Mouse (Mus musculus) ovary, adult 18-20 months (tissue): Measurements from ENCODE around the gene Pole2.
A peak's percentile ranks its signal among the peaks of the same experiment; 100 is the strongest.

Experiments
- DNase-seq: peaks from one replicate; pipeline ENCODE4 v3.0.0; 2022; ENCODE audit warnings: low spot score, mixed read lengths

The Pole2 gene

GRCm38 (mm10) chr12:69227776-69228466 is at the start of gene Pole2:
Gene Pole2, minus strand, starts transcription at chr12:69228195.
- DNase-seq: peak; percentile 73

DNA sequence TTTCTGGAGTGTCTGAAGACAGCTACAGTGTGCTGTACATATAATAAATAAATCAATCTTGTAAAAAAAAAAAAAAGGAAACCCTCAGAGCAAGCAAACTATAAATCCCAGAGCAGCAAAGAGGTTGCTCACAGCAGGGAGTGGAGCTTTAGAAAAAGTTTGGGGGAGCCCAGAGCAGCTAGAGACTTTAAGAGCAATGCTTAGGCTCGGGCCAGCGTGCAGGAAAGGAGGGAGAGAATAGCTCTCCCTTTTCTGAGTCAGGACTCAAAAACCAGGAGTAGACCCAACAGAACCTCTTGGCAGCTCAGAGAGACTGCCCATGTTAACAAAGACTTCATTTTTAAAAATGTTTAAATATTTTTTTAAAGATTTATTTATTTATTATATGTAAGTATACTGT is 41.0 kb upstream of the Pole2 start:
- no peak for DNase-seq

- DNase-seq: no peak
These were observed 40.1 kb upstream of the Pole2 start for GRCm38 (mm10) chr12:69267956-69268632.

DNA sequence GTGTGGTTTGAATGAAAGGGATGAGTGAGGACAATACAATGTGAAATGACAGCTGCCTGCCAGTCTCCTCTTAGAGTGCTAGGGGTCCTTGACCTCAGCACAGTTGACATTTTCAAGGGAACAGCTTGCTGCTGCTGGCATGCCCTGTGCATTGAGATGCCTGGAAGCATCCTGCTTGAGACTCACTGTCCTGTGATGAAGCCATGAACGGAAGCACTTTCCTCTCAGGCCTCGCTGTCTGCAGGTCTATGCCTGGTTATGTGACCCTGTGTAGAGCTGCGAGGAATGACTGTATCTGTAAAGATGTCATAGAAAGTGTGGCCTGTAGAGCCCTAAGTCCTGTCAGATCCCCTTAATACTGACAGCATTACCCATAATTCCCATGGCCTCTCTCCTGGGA is 37.0 kb upstream of the Pole2 start:
- no peak for DNase-seq

DNA sequence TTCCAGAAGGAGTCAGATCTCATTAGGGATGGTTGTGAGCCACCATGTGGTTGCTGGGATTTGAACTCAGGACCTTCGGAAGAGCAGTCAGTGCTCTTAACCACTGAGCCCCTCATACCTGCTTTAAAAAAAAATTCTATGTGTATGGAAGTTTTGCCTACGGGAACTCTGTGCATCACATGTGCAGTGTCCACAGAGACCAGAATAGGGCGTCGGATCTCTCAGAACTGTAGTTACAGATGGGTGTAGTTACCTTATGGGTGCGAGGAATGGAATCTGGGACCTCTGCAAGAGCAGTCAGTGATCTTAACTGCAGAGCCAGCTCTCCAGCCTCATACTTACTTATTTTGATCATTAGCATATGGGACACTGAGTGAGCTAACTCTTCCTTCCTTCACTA is 34.3 kb upstream of the Pole2 start:
- DNase-seq: no peak

GRCm38 (mm10) chr12:69257836-69258235 is 29.8 kb upstream of the Pole2 start:
- no peak for DNase-seq

DNA sequence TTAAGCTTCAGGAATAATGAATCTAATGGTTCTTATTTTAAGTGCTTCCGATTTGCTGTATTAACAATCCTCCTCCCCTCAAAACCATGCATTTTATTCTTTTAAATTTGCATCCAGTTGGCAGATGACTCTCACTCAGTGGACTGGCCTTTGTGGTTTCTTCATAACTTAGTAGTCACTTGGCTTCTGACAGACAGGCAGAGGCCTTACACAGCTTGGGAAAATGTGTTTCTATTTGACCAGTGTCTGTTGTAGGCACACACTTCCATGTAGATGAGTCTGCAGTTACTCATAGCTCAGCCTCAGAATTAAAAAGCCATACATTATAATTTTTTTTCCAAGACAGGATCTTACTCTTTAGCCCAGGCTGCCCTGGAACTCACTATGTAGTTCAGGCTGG is 25.8 kb upstream of the Pole2 start:
- no peak for DNase-seq

DNA sequence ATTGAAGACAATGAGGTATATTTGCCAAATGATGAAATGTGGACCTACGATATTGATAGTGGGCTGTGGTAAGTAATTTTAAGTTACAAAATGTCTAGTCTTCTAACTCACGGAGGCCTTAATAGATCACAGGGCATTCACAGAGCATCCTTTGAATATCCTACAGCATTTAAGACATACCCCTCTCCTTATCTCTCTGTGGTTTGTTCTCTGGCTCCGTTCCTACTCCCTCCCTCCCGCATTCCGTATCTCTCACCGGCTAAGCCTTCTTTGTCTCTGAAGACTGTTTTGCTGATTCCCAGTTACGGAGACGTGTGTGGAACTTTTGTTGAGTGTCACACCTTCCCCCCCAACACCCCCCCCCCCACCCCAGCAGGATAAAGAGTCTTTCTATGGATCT is 22.8 kb upstream of the Pole2 start:
- no peak for DNase-seq

DNA sequence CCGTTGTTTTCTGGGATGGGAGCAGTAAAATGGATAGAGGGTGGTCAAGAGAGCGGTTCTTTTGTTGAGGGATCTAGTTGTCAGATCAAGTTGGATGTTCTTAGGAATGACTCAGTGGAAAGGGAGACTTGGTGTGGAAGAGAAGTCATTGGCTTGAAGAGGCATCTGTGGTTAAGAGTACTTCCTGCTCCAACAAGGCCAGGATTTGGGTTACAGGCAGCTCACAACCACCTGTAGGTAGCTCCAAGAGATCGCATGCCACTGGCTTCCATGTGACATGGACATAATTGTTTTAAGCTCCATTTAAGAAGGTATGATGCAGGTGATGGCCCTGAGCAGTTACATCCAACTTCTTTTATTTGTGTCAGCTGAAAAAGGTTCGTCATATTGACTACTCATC is 21.8 kb upstream of the Pole2 start:
- DNase-seq: no peak

DNA sequence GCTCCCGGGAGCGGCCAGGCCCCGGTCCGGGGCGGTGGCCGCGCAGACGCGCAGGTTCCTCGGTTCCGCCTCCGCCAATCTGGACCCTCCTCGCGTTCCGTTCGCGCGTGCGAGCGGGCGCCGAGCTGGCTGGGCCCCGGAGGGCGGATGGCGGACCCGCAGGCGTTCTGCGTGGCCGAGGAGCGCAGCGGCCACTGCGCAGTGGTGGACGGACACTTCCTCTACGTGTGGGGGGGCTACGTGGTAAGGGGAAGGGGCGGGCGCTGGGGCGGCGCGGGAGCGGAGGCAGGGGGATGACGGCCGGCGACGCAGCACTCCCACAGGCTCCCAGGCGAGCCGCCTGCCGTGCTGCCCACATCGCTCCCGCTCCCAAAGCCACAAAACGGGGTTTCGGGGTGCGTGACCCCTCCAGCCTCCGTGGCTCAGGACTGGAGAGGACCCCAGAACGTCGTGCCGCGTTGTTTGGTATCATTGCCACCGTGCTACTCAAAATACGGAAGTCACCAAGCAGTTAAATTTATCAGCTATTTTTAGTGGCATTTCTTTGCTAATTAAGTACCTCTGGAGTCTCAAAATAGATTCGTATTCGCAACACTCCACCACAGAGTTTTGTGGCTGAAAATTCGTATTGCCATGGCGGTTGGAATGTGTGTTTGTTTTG is 13.9 kb upstream of the Pole2 start:
- DNase-seq: peak; percentile 57

DNA sequence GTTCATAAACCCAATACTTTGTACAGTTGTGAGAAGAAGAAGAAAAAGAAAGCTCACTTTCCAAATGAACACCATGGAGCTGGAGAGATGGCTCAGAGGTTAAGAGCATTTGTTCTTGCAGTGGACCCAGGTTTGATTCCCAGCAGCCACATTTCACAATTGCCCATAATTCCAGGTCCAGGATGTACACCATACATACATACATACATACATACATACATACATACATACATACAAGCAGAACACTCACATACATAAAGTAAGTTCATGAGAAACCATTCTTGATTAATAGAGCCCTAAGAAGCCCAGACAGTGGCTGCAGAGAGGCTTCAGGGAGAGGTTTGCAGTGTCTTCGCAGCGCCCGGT is 13.4 kb upstream of the Pole2 start:
- no peak for DNase-seq

DNA sequence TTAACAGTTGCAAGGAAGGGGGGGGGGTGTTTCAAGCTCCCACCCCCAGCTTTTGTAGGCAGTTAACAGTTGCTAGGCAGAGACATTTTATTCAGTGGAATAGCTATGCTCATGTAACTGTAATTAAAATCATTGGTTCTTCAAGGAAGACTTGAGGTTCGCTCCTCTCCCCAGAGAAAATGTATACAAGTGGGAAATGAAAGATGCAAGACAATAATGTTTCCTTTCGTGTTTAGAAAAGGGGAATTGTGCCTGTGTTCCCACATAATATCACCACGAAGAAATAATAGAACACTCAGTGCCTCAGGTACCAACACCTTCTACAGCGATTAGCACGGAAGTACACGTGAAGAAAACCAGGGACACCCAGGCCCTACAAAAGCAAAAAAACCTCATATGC is 12.9 kb upstream of the Pole2 start, which contains the start of gene Klhdc1:
Gene Klhdc1 (plus strand): TSS at position 301 of the 400 bp plus-strand sequence.
- DNase-seq: no peak

GRCm38 (mm10) chr12:69238284-69238683 is 10.3 kb upstream of the Pole2 start:
- no peak for DNase-seq

DNA sequence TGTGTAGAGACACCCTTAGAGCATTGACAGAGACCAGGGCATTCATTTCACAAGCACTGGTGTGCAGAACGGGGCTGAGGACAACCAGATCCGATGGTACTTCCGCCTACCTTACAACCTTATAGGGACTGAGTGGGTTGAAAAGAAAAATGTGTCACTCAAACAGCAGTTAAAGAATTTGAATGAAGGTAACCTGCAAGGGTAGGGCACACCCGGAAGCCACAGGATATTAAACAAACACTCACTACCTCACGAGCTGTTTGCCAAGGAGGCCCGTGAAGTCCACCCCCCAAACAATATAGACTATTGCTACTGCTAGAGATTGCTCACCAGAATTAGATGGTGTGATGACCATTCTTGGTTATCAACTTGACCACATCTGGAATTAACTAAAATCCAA is 7.8 kb upstream of the Pole2 start:
- DNase-seq: no peak

- DNase-seq: no peak
These were observed 1.3 kb upstream of the Pole2 start for GRCm38 (mm10) chr12:69229251-69229650.

DNA sequence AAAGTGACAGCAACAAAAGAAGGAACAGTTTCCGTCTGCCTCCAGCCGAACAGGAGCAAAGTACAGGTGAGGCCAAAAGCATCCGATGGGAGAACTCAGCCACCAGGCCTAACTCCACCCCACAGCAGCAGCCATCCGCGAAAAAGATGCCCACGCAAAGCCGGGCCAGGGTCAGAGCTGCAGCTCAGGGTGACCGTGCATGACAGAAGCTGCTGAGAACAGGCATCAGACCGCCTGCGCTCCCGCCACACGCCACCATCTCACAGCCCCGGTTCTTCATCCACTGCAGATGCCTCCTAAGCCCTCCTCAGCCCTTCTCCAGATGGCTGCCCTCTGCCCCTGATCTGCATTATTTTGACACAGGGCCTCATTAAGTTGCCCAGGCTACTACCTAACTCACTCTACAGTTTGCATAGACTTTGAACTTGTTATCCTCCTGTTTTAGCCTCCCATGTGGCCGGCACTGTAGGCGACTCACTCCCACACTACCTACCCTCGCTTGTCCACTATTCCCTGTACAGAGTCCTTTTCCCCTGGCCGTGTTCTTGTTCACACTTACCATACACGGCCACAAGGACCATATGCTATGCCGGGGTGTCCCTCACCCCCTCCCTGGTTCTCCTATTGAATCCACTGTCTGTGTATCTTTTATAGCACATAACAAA is 7.2 kb downstream of the Pole2 start:
- no peak for DNase-seq

GRCm38 (mm10) chr12:69216587-69216986 is 11.4 kb downstream of the Pole2 start:
- no peak for DNase-seq

GRCm38 (mm10) chr12:69215000-69215785 is 12.8 kb downstream of the Pole2 start:
- DNase-seq: peak; percentile 33

- no peak for DNase-seq
These were observed 13.6 kb downstream of the Pole2 start for GRCm38 (mm10) chr12:69214393-69214792.

DNA sequence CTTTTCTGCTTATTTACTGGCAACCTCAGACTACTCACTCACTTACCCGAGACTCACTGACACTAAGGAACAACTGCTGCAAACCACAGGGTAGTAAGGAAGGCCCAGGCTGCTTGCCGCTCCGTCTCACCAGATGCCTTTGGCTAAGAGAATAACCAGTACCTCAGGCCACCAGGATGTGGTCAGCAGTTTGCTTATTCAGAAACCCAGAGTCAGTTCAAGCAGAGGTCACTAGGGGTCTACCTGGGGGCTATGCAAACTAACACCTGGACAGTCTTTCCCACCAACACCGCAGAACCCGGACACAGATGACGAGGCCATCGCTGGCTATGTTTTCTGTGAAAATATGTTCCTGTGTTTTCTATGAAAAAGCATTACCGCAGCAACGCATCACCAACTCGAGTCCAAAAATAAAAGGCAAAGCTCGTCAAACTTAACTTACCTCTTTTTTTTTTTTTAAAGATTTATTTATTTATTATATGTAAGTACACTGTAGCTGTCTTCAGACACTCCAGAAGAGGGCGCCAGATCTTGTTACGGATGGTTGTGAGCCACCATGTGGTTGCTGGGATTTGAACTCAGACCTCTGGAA is 14.7 kb downstream of the Pole2 start:
- DNase-seq: no peak

DNA sequence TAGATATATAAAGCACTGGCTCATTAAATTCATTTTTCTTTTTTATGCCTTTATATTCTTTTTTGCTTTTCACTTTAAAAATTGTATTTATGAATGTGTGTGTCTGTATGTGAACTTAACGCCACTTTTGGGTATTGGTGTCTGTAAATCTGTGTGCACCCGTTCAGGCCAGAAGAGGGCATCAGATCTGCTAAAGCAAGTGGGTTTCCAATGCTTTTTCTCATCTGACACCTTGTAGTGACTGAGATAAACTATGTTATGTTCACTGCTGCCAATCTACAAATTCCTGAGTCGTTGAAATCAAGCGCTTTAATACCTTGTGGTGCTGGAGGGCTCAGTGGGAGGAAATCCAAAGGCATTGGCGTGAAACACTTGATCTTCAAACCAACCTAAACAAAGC is 16.9 kb downstream of the Pole2 start:
- DNase-seq: no peak
